Mouse (Mus musculus): Measurements from ENCODE around the gene Cdh1.
"Not testable (repeated sequence)": the region's sequence is repeated elsewhere in the genome, so short reads cannot be mapped to it uniquely, and the experiment has no call there.

The Cdh1 gene

GRCm38 (mm10) chr8:106595623-106596022 lies 7.5 kb upstream of the Cdh1 start:
- DNase-seq = not testable (repeated sequence)

DNA sequence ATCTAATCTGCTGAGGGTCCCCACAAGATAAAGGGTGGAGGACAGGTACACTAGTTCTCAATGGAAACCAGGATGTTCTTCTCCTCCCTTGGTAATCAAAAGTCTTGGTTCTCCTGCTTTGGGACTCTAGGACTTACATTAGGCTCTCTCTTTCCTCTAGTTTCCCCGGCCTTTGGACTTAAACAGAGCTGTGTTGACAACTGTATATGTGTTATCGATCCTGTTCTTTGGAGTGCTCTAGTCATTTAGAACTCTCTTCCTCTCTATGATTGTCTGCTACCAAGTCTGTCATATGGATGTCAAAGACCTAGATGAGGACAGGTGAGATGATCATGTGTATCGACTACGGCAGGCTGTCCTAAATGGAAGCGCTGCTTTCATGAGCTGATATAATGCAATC lies 6.1 kb upstream of the Cdh1 start:
- DNase-seq = no peak

- DNase-seq = no peak
These were observed 3.7 kb upstream of the Cdh1 start for GRCm38 (mm10) chr8:106599265-106599979.

- DNase-seq = no peak
These were observed 782 bp downstream of the Cdh1 start for GRCm38 (mm10) chr8:106603933-106604332.

DNA sequence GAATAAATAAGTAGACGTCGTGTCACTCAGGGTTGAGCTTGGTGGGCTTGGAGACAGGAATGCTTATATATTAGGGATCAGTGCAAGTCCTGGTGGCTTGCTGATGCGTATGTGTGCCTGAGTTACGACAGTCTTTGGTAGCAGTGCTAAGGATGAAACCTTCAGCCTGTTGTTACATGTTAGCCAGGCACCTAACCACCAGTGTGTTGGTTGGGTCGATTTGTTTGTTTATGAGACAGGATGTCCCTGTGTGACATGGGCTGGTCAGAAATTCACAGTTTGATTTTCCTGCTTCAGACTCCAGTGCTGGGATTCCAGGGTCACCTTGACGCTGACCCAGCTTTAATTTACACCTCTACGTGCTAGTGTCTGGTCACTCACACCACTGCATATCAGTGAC lies 2.5 kb downstream of the Cdh1 start:
- no peak for DNase-seq

GRCm38 (mm10) chr8:106606121-106606520 lies 3.0 kb downstream of the Cdh1 start:
- no peak for DNase-seq

DNA sequence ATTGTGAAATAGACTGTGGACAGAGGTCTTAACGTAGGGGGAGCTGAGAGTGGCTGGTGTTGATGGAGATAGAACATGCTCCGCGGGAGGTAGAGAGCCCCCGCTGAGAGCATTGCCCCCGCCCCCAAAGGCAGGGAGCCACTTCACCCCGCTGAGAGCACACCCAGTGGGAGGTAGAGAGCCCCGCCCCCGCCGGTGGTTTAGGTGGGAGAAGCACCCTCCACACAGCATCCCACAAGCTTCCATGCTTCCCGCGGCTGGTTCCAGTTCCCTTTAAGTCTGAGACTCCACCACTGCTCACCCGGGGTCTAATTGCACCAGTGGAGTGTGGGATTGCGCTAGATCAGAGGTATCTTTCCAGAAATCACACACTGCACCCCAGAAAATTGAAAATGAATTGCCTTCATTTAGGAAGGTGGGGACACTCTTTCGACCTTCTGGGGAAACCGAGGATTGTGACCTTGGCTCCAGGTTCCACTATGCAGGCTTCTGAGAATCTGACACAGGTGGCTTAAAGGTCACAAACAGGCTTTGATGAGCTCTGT lies 3.5 kb downstream of the Cdh1 start:
- DNase-seq = no peak

GRCm38 (mm10) chr8:106607783-106608182 lies 4.6 kb downstream of the Cdh1 start:
- not testable (repeated sequence) for DNase-seq

DNA sequence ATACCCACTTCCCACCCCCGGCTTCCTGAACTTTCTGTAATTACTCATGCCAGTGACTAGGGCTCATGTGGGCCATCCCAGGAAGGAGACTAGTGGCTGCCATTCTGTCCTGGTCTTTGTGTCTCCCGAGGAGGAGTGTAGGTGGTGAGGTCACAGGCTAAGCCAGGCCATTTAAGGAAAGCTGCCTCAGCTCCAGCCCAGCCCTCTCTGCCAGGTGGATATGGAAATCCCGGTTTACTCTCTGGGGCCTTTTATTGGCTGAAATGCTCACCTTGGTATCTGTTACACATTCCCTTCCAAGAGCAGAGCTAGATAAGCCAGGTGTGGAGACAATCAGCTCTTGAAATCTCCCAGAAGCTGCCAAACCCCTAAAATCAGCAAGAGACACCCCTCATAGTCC lies 5.3 kb downstream of the Cdh1 start:
- DNase-seq = no peak

GRCm38 (mm10) chr8:106609076-106609903 lies 6.1 kb downstream of the Cdh1 start:
- no peak for DNase-seq

GRCm38 (mm10) chr8:106610958-106611640 lies 7.9 kb downstream of the Cdh1 start:
- peak in 1 of 2 experiments; percentile 55 for DNase-seq

GRCm38 (mm10) chr8:106612047-106612446 lies 8.9 kb downstream of the Cdh1 start:
- DNase-seq = no peak

DNA sequence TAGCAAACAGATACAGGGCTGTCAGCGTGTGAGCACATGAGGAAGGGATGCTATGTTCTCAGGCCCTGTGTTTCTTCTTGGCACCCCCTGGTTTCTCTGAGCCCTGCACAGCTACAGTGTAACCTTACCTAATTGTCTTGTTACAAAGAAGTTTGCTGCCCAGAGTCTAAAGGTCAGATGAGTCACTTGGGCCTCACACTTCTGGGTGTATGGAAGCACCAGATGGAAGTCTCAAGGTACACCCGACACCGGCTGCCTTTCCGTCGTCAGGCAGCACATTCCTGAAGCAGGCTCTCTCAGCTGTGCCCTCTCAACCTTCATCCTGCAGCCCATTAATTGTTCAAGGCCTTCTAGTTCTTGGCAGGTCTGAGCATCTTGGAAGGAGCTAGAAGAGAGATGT lies 11.6 kb downstream of the Cdh1 start:
- peak; percentile 74 to 80 for DNase-seq

DNA sequence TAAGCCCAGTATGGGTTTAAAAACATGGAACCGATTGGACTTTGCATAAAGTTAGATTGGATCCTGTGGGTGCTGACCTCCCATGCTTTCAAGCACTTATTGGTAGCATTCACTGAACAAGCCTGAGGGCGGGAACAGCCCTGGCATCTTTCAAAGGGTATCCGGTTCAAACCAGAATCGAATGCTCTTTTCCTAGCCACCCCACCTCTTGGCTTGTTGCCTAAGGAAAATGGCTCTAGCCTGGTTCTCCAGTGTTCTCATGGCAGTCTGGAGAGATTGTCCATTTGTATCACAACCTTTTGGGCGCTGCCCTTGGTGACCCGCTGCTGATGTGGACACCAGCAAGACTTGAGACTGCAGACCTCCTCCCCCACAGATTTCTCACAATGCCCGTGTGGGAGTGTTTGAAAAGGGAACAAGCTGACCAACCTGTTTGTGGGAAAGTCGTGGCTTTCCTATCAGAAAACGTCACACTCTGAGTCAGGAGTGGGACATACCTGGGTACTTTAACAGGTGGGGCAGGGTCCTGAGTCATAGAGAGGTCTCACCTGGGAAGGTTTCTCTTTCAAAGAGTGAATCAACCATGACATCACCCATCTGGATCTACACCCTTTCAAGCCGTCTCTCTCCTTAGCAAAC lies 12.6 kb downstream of the Cdh1 start:
- DNase-seq = peak; percentile 57 to 68

DNA sequence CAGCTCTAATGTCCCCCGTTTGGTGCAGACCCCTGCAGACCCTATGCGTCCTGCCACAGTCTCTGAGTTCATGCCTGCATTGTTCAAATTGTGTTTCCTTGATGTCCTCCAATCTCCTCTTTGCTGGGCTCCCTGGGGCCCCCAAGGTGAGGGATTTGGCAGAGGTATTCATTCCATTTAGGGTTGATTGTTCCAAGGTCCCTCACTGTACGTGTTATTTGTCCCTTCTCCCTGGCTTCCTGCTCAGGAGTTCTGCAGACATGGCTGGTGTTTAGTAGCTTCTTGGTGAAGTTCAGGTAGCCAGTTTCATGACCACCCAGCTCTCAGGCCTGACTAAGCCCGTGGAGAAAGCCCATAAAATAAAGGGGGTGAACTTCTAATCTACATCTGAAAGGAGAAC lies 13.5 kb downstream of the Cdh1 start:
- no peak for DNase-seq

DNA sequence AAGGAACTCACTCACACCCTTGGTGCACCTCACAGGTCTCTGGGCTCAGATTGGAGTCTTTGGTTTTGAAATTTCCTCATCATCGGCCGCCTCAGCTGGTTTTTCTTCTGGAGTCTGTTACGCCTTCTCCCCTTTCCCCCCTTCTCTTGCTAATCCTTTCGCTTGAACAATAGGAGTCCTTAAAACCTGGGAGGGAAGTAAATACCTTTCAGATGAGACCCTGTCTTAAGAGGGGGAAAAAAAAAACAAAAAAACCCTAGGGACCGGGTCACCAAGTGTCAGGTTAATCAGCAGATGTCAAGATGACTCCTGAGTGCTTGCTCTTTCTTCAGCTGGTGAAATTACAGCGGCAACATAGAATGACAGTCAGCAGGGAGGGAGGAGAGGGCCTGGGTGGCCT lies 14.0 kb downstream of the Cdh1 start:
- no peak for DNase-seq

- no peak for DNase-seq
These were observed 14.7 kb downstream of the Cdh1 start for GRCm38 (mm10) chr8:106617865-106618264.

DNA sequence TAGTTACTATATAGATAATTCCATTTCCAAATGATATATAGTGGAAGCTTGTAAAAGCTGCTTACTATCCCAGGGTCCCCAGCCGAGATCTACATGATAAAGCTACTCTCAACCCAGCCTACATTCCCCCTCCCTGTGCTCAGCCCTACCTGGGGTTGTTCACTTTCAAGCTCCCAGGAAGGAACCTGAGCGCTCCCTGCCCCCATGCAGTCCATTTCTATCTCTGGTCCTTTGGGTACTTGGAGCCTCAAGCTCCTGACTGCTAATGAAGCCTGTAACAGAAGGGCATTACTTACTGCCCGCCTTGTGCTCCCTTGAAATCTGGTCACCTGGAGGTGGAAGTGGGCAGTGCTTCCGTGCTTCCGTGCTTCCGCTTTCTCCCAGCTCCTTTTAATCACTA lies 15.2 kb downstream of the Cdh1 start:
- no peak for DNase-seq

DNA sequence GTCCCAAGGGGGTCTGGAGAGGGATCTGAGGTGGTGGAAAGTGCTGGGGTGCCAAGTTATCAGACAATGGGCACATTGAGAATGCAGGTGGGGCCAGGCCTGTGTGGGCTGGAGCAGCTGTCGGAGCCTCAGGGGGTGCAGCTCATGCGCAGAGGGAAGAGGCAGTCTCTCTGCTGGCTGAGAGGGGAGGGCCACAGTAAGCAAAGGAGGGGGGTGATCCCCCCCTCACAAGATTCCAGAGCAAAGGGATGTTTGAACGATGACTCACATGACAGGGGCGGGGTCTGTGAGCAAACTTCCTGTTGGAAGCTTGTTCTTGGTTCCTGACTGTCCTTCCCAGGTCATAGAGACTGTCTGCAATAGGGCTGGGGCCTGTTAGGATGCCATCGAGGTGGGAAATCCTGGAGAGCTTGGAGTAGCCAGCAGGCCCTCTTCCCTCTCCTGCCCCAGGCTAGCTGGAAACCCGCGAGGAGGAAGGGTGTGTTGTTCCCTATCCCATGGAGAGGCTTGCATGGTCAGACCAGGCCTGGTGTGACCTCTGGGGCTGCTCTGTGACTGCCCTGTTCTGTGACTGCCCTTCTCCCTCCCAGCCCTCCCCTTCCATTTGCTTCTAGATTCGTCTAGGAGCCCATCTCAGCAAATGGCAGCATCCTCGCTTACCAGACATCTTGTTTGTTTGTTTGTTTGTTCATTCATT lies 16.5 kb downstream of the Cdh1 start:
- peak; percentile 82 to 85 for DNase-seq

DNA sequence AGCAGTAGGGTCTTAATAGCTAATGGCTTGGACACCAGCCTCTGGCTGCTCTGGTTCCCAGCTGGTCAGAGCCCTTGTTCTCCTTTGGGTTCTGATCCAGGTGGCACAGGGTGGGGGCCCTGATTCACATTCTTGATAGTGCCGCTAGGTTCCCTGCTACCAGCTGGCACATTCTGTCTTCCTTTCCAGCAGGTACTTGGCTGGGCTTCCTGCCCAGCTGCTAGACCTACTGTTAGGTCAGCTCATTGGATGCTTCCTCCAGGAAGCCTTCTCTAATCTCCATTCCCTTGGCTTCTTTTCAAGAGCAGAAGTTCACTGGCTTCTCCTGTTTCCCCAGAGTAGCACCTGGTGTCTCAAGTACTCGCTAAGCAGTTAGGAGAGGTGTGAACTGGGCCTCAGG lies 17.3 kb downstream of the Cdh1 start:
- DNase-seq = peak; percentile 71

DNA sequence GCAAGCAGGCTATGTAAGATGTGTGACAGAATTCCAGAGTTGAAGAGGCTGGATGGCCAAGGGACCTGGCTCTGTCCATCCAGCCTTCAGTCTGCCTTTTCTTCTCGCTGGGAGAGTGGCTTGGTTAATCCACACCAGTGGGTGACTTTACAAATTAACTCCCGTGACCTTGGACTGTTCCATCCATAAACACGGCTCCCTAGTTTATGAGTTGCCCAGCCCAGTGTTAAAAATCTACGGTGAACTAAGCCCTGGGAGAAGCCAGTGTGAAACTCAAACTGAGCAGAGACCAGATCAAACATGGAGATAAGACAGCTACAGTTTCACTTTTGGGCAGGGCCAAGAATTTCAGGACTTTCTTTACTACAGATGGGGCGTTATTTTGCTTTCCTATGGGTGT lies 19.9 kb downstream of the Cdh1 start:
- peak; percentile 75 to 82 for DNase-seq

GRCm38 (mm10) chr8:106623451-106623850 lies 20.3 kb downstream of the Cdh1 start:
- peak in 1 of 2 experiments; percentile 68 for DNase-seq
